Mouse (Mus musculus) midbrain, embryonic 12.5 days (tissue): ENCODE measurements around the gene Nodal. TPM values are rescaled to one million over a fixed set of nuclear protein-coding genes. Genes with fewer than 3 reads are reported as not detected.
"Not testable (repeated sequence)": the region's sequence is repeated elsewhere in the genome, so short reads cannot be mapped to it uniquely, and the experiment has no call there.

Experiments used
- ATAC-seq: fragments of 200-750 bp; cut with Nextera tagmentation; 2 replicates; pipeline ENCODE4 v1.8.0; 2017; ENCODE audit warnings: low read depth, moderate TSS enrichment, moderate library complexity; ENCODE audit not compliant: low FRiP score
- H3K27ac ChIP-seq: fragments of 300-500 bp; sonication (generic); replicated peaks from 2 replicates; pipeline ENCODE4 v1.5.1; 2016; ENCODE audit warnings: mild to moderate bottlenecking
- H3K27me3 ChIP-seq: fragments of 300-500 bp; sonication (generic); 2 replicates; pipeline ENCODE4 v1.6.1; 2016; ENCODE audit warnings: mild to moderate bottlenecking
- H3K36me3 ChIP-seq: fragments of 300-500 bp; sonication (generic); 2 replicates; pipeline ENCODE4 v1.6.1; 2016
- H3K4me1 ChIP-seq: fragments of 300-500 bp; sonication (generic); 2 replicates; pipeline ENCODE4 v1.6.1; 2016
- H3K4me2 ChIP-seq: fragments of 300-500 bp; sonication (generic); replicated peaks from 2 replicates; pipeline ENCODE4 v1.6.1; 2016; ENCODE audit warnings: mild to moderate bottlenecking, moderate library complexity
- H3K4me3 ChIP-seq: fragments of 300-500 bp; sonication (generic); 2 replicates; pipeline ENCODE4 v1.5.1; 2016; ENCODE audit warnings: mild to moderate bottlenecking
- H3K9ac ChIP-seq: fragments of 300-500 bp; sonication (generic); replicated peaks from 2 replicates; pipeline ENCODE4 v1.6.1; 2016; ENCODE audit warnings: mild to moderate bottlenecking, moderate library complexity
- H3K9me3 ChIP-seq: fragments of 300-500 bp; sonication (generic); 2 replicates; pipeline ENCODE4 v1.6.1; 2016; ENCODE audit warnings: mild to moderate bottlenecking
- WGBS: fragments of 180-500 bp; shearing (Covaris S2); methylation state at CpG from one replicate; pipeline ENCODE4 v1.1.7; 2016; 5-methylcytosine and 5-hydroxymethylcytosine counted together
- polyA plus RNA-seq: library from polyadenylated mRNA; unstranded; fragments of >200 nt; fragmentation: Nextera tagmentation; extraction: Ambion mirVana; gene quantifications from 2 replicates; pipeline ENCODE4 v1.2.1, GENCODE M21; 2016

Nodal gene
- polyA plus RNA-seq, 1 experiment from 2014 or later, result not detected

DNA sequence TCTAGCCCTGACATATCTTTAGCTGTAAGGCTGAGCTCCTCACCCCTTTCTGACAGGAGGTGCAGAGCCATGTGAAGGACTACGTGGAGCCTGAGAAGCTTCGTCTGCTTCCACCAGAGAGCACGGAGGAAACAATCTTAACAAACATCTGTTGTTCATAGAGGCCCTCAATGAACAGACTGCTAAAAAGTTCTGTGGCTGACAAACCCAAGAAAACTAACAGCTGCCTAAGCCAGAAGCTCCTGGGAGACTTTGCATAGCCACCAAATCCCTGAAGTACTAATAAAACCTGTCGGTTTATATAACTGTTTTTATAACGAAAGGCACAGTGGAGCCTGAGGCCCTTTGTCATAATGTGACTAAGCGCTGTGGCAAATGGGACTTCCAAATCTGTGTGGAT, 25.7 kb downstream of the Nodal start:
- no peaks in the 10 kb centered on the region for H3K9me3 ChIP-seq
- 69% methylated on average over 6 of the region's 6 CpGs for WGBS
- H3K36me3 ChIP-seq, result peaks cover 11% of the 10 kb centered on the region; the same call in 1 of the 2 replicates
- H3K9ac ChIP-seq, result 0 out of 2 replicates have a peak overlapping the region, but pooled peaks have one; percentile 28
- no peak for ATAC-seq
- no peak overlapping the region for H3K4me3 ChIP-seq
- 0 out of 2 replicates have a peak overlapping the region, but pooled peaks have one; percentile 5 for H3K27ac ChIP-seq
- H3K4me2 ChIP-seq, result no peak overlapping the region
- H3K27me3 ChIP-seq, result no peaks in the 10 kb centered on the region
- H3K4me1 ChIP-seq, result peaks cover 40% of the 10 kb centered on the region

DNA sequence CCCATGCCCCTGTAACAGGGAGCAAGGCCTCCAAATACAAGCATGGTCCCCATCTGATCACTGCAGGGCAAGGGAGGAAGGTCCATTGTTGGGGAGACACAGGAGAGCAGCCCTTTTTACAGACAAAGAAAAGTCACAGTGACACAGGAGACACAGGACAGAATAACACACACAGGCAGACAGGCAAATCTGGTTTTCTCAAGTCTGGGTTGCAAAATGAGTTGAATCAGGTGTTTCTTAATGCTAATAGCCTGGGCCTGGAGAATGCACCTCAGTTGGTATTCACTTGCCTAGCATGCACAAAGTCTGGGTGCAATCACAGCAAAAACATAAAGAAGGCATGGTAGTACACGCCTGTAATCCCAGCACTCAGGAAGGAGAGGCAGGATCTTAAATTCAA, 26.1 kb downstream of the Nodal start:
- 0 out of 2 replicates have a peak overlapping the region, but pooled peaks have one; percentile 28 for H3K9ac ChIP-seq
- no peak for ATAC-seq

GRCm38 (mm10) chr10:61445016-61445415, 27.2 kb downstream of the Nodal start:
- H3K4me1 ChIP-seq, result peaks cover 52% of the 10 kb centered on the region
- H3K27me3 ChIP-seq, result no peaks in the 10 kb centered on the region
- 88% methylated on average over 3 of the region's 3 CpGs for WGBS
- ATAC-seq, result no peak
- H3K4me2 ChIP-seq, result no peak overlapping the region
- no peak overlapping the region for H3K9ac ChIP-seq
- no peak overlapping the region for H3K27ac ChIP-seq
- H3K9me3 ChIP-seq, result no peaks in the 10 kb centered on the region
- peaks cover 16% of the 10 kb centered on the region; the same call in 1 of the 2 replicates for H3K36me3 ChIP-seq
- H3K4me3 ChIP-seq, result no peak overlapping the region

More for the DNA sequence above, 26.1 kb downstream of the Nodal start:
- H3K4me3 ChIP-seq, result no peak overlapping the region
- no peaks in the 10 kb centered on the region for H3K9me3 ChIP-seq
- 0 out of 2 replicates have a peak overlapping the region, but pooled peaks have one; percentile 5 for H3K27ac ChIP-seq
- no peaks in the 10 kb centered on the region for H3K27me3 ChIP-seq
- peaks cover 43% of the 10 kb centered on the region for H3K4me1 ChIP-seq
- H3K4me2 ChIP-seq, result no peak overlapping the region
- WGBS, result 71% methylated on average over 1 of the region's 1 CpGs
- H3K36me3 ChIP-seq, result peaks cover 11% of the 10 kb centered on the region; the same call in 1 of the 2 replicates

GRCm38 (mm10) chr10:61447581-61448353, 30.0 kb downstream of the Nodal start:
- no peaks in the 10 kb centered on the region for H3K27me3 ChIP-seq
- H3K9ac ChIP-seq, result no peak overlapping the region
- H3K9me3 ChIP-seq, result no peaks in the 10 kb centered on the region
- no peak for ATAC-seq
- H3K36me3 ChIP-seq, result peaks cover 9% of the 10 kb centered on the region; the same call in 1 of the 2 replicates
- 86% methylated on average over 10 of the region's 10 CpGs for WGBS
- H3K4me2 ChIP-seq, result no peak overlapping the region
- H3K4me3 ChIP-seq, result no peak overlapping the region
- no peak overlapping the region for H3K27ac ChIP-seq
- peaks cover 69% of the 10 kb centered on the region for H3K4me1 ChIP-seq

DNA sequence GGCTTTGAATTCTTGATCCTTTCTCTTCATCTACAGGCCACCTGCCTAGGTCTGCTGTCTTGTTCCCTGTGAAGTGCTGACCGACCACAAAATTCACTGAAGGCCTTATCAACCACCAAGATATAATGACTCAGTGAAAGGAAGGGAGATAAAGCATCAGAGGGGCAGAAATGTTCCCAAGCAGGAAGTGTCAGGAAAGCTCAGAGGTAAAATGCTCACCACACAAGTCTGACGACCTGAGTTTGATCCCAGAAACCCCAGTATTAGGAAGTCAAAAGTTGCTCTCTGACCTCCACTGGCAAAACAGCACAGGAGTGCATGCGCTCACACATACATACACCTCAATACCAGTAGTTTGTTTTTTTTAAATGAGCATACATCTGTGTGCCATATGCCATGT, 31.1 kb downstream of the Nodal start:
- Histone ChIP-seq H3K36me3 (0 out of 2 replicates have a peak, but pooled peaks cover 8% of the 10 kb centered on the region), H3K27ac (no peak overlapping the region), H3K27me3 (no peaks in the 10 kb centered on the region), H3K4me1 (peaks cover 64% of the 10 kb centered on the region), H3K9me3 (no peaks in the 10 kb centered on the region), H3K4me3 (no peak overlapping the region), H3K9ac (no peak overlapping the region), H3K4me2 (no peak overlapping the region)
- ATAC-seq, result no peak
- WGBS, result 88% methylated on average over 3 of the region's 3 CpGs

DNA sequence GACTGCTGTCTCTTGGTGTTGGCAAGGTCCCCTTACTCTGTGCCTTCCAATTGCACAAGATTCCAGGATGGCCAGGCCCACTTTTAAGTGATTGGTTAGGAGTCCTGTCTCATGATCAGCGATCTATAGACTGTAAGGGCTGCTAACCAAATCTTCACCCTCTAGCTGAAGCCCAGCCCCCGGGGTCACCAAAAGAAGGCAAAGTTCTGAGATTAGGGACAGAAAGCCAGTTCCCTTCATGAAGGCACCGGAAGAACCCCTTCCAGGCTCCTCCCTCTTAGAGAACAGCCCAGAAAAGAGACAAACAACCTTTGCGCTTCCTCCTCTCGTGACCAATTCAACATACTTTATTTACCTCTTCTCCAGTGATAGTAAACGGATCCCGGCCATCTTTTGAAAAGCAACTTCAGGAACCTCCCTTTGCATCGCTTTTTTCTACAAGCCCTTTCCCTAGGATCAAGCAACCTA, 33.7 kb downstream of the Nodal start:
- peaks cover 43% of the 10 kb centered on the region for H3K4me1 ChIP-seq
- H3K36me3 ChIP-seq, result 0 out of 2 replicates have a peak, but pooled peaks cover 8% of the 10 kb centered on the region
- WGBS, result 6% methylated on average over 8 of the region's 8 CpGs
- no peak overlapping the region for H3K27ac ChIP-seq
- peak overlapping the region; percentile 82 for H3K4me3 ChIP-seq
- H3K4me2 ChIP-seq, result peak overlapping the region; percentile 92
- H3K9ac ChIP-seq, result peak overlapping the region; percentile 93
- H3K9me3 ChIP-seq, result no peaks in the 10 kb centered on the region
- ATAC-seq, result no peak
- H3K27me3 ChIP-seq, result no peaks in the 10 kb centered on the region

GRCm38 (mm10) chr10:61451931-61452617, 34.3 kb downstream of the Nodal start:
- Histone ChIP-seq H3K4me1 (peaks cover 39% of the 10 kb centered on the region), H3K4me2 (peak overlapping the region; percentile 92), H3K27me3 (no peaks in the 10 kb centered on the region), H3K4me3 (peak overlapping the region; percentile 82), H3K27ac (peak overlapping the region; percentile 83), H3K9ac (peak overlapping the region; percentile 93), H3K36me3 (0 out of 2 replicates have a peak, but pooled peaks cover 8% of the 10 kb centered on the region), H3K9me3 (no peaks in the 10 kb centered on the region)
- ATAC-seq, result peak; percentile 74
- WGBS, result under 1% methylated on average over 62 of the region's 62 CpGs

GRCm38 (mm10) chr10:61452645-61453044, 34.9 kb downstream of the Nodal start, which contains the start of gene Eif4ebp2:
Gene Eif4ebp2, minus strand, starts transcription at chr10:61452661.
- Histone ChIP-seq H3K4me3 (peak within 1 kb of the TSS; percentile 82), H3K9ac (peak within 1 kb of the TSS; percentile 93), H3K4me2 (peak within 1 kb of the TSS; percentile 92), H3K27ac (peak within 1 kb of the TSS; percentile 83), H3K36me3 (0 out of 2 replicates have a peak, but pooled peaks cover 8% of the 10 kb centered on the region), H3K27me3 (no peaks in the 10 kb centered on the region), H3K9me3 (no peaks in the 10 kb centered on the region), H3K4me1 (peaks cover 35% of the 10 kb centered on the region)
- peak; percentile 99 for ATAC-seq
- WGBS, result under 1% methylated on average over 32 of the region's 36 CpGs

GRCm38 (mm10) chr10:61453171-61453570, 35.4 kb downstream of the Nodal start:
- not testable (repeated sequence) for H3K27me3 ChIP-seq, H3K27ac ChIP-seq, H3K9me3 ChIP-seq, H3K36me3 ChIP-seq, H3K9ac ChIP-seq
- Histone ChIP-seq H3K4me2 (peak overlapping the region; percentile 92), H3K4me1 (peaks cover 31% of the 10 kb centered on the region), H3K4me3 (peak overlapping the region; percentile 82)
- WGBS, result 86% methylated on average over 3 of the region's 3 CpGs
- ATAC-seq, result 0 out of 2 replicates have a peak, but pooled peaks have one; percentile 16

DNA sequence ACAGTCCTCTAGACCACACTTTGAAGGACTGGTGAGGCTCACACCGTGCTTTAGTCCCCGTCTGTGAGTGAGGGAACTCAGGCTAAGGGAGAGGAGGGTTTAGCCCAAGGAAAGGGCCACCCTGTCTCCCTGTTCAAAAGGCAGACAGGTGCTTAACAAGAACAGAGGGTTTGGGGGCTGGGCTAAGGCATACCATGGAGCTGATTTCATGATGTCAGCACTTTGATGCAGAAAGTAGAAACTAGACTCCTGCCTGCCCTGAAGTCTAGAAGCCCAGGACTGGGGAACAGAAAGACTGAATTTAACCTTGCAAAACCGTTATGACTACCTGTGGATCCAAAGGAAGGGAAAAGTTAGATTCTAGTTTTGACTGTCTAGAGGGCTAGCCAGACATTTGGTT, 39.4 kb downstream of the Nodal start:
- 65% methylated on average over 3 of the region's 3 CpGs for WGBS
- no peak overlapping the region for H3K27ac ChIP-seq
- H3K4me3 ChIP-seq, result no peak overlapping the region
- ATAC-seq, result no peak
- H3K27me3 ChIP-seq, result no peaks in the 10 kb centered on the region
- H3K9me3 ChIP-seq, result no peaks in the 10 kb centered on the region
- H3K9ac ChIP-seq, result no peak overlapping the region
- no peaks in the 10 kb centered on the region for H3K36me3 ChIP-seq
- H3K4me2 ChIP-seq, result no peak overlapping the region
- H3K4me1 ChIP-seq, result no peaks in the 10 kb centered on the region

DNA sequence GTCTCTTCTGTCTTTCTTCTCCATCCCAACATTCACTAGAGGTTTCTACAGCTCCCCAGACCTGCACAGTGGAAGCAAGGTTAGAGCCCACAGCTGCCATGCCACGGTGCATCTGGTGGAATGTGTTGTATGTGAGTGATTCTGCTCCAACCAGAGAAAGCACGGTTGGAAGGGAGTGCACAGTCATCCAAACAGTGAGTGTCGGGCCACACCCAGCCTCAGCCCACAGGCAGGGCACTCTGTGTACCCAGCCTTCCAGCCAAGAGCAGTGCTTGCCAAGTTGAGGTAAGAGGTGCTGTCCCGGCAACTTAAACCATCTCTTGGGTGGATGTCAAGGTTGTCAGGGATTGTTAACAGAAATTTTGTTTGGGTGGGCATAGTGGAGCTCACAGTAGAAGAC, 47.2 kb downstream of the Nodal start:
- Histone ChIP-seq H3K4me3 (no peak overlapping the region), H3K4me2 (no peak overlapping the region), H3K27ac (no peak overlapping the region), H3K4me1 (no peaks in the 10 kb centered on the region), H3K27me3 (no peaks in the 10 kb centered on the region), H3K9me3 (no peaks in the 10 kb centered on the region), H3K36me3 (no peaks in the 10 kb centered on the region), H3K9ac (no peak overlapping the region)
- 86% methylated on average over 4 of the region's 4 CpGs for WGBS
- ATAC-seq, result no peak

DNA sequence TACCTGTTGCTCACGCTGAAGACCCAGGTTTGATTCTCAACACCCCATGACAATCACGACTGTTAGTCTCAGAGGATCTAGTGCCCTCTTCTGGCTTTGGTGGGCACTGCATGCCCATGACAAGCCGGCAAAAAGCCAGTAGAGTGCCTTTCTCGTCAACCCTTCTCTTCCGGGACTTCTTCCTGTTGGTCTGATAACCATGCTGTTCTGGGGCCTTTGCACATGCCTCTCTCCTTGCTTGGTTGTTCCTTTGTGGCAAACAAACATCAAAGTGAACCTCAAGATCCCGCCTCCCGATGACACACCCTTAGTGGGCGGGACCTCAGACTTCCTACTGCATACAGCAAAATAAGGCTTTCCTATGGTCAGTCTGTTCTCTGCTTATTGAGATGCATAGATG, 48.5 kb downstream of the Nodal start:
- no peak for ATAC-seq
- Histone ChIP-seq H3K27me3 (no peaks in the 10 kb centered on the region), H3K36me3 (no peaks in the 10 kb centered on the region), H3K9me3 (no peaks in the 10 kb centered on the region), H3K4me1 (no peaks in the 10 kb centered on the region), H3K9ac (no peak overlapping the region), H3K27ac (no peak overlapping the region), H3K4me2 (no peak overlapping the region), H3K4me3 (no peak overlapping the region)
- WGBS, result 70% methylated on average over 8 of the region's 8 CpGs
